Mouse (Mus musculus): ENCODE measurements around the gene Zmiz1. TPM values are rescaled to one million over a fixed set of nuclear protein-coding genes. Genes with fewer than 3 reads are reported as not detected.

Zmiz1 gene
- total RNA-seq, 2 experiments from 2014 or later, result 89.1 to 116 TPM

- DNase-seq (ENCODE audit: low spot score in 2 of 2), result no peak
Observed at GRCm38 (mm10) chr14:25610396-25611158, 151.6 kb downstream of the Zmiz1 start.

- no peak for DNase-seq (ENCODE audit: low spot score in 2 of 2)
Observed at GRCm38 (mm10) chr14:25611159-25611697, 152.2 kb downstream of the Zmiz1 start.

- no peak for DNase-seq (ENCODE audit: low spot score in 2 of 2)
Observed at GRCm38 (mm10) chr14:25611815-25612698, 153.1 kb downstream of the Zmiz1 start.

GRCm38 (mm10) chr14:25613942-25614575, 155.1 kb downstream of the Zmiz1 start:
- DNase-seq (ENCODE audit: low spot score in 2 of 2), result no peak

GRCm38 (mm10) chr14:25614684-25615083, 155.7 kb downstream of the Zmiz1 start:
- DNase-seq (ENCODE audit: low spot score in 2 of 2), result no peak

GRCm38 (mm10) chr14:25615602-25616001, 156.6 kb downstream of the Zmiz1 start:
- no peak for DNase-seq (ENCODE audit: low spot score in 2 of 2)

- no peak for DNase-seq (ENCODE audit: low spot score in 2 of 2)
Observed at GRCm38 (mm10) chr14:25616009-25616723, 157.2 kb downstream of the Zmiz1 start.

- no peak for DNase-seq (ENCODE audit: low spot score in 2 of 2)
Observed at GRCm38 (mm10) chr14:25617264-25617663, 158.3 kb downstream of the Zmiz1 start.

GRCm38 (mm10) chr14:25619066-25619762, 160.2 kb downstream of the Zmiz1 start:
- DNase-seq (ENCODE audit: low spot score in 2 of 2), result no peak

- no peak for DNase-seq (ENCODE audit: low spot score in 2 of 2)
Observed at GRCm38 (mm10) chr14:25620766-25621165, 161.8 kb downstream of the Zmiz1 start.

GRCm38 (mm10) chr14:25623698-25624097, 164.7 kb downstream of the Zmiz1 start:
- DNase-seq (ENCODE audit: low spot score in 2 of 2), result no peak

GRCm38 (mm10) chr14:25624659-25625058, 165.7 kb downstream of the Zmiz1 start:
- DNase-seq (ENCODE audit: low spot score in 2 of 2), result no peak

- no peak for DNase-seq (ENCODE audit: low spot score in 2 of 2)
Observed at GRCm38 (mm10) chr14:25627599-25628255, 168.7 kb downstream of the Zmiz1 start.

- DNase-seq (ENCODE audit: low spot score in 2 of 2), result no peak
Observed at GRCm38 (mm10) chr14:25628448-25629099, 169.6 kb downstream of the Zmiz1 start.

GRCm38 (mm10) chr14:25629866-25630606, 171.1 kb downstream of the Zmiz1 start:
- no peak for DNase-seq (ENCODE audit: low spot score in 2 of 2)

- no peak for DNase-seq (ENCODE audit: low spot score in 2 of 2)
Observed at GRCm38 (mm10) chr14:25630647-25631409, 171.8 kb downstream of the Zmiz1 start.

GRCm38 (mm10) chr14:25631481-25631880, 172.5 kb downstream of the Zmiz1 start:
- DNase-seq (ENCODE audit: low spot score in 2 of 2), result no peak
